Mouse (Mus musculus) kidney, postnatal 0 days (tissue): ENCODE data around the gene Stk11. TPM values are rescaled to one million over a fixed set of nuclear protein-coding genes. Genes with fewer than 3 reads are reported as not detected.
A peak's percentile ranks its signal among the peaks of the same experiment; 100 is the strongest.

Source experiments
- ATAC-seq: fragments of 200-750 bp; cut with Nextera tagmentation; replicated peaks from 2 replicates; pipeline ENCODE4 v1.8.0; 2017; ENCODE audit warnings: low read depth, moderate number of reproducible peaks, moderate TSS enrichment, moderate library complexity; ENCODE audit not compliant: low FRiP score
- DNase-seq: peaks from one replicate; pipeline ENCODE4 v3.0.0-alpha.2; 2016; ENCODE audit warnings: low spot score
- H3K27ac ChIP-seq: fragments of 300-500 bp; sonication (generic); 2 replicates; pipeline ENCODE4 v1.5.1; 2014; ENCODE audit warnings: mild to moderate bottlenecking
- H3K27me3 ChIP-seq: fragments of 300-500 bp; sonication (generic); 2 replicates; pipeline ENCODE4 v1.6.1; 2014; ENCODE audit warnings: low read length, mixed read lengths; ENCODE audit not compliant: insufficient read depth
- H3K36me3 ChIP-seq: fragments of 300-500 bp; sonication (generic); 2 replicates; pipeline ENCODE4 v1.6.1; 2014; ENCODE audit warnings: low read length, mixed read lengths; ENCODE audit not compliant: insufficient read depth
- H3K4me1 ChIP-seq: fragments of 300-500 bp; sonication (generic); replicated peaks from 2 replicates; pipeline ENCODE4 v1.6.1; 2014; ENCODE audit warnings: antibody characterized with exemption, low read length, mixed read lengths; ENCODE audit not compliant: insufficient read depth
- H3K4me2 ChIP-seq: fragments of 300-500 bp; sonication (generic); 2 replicates; pipeline ENCODE4 v1.6.1; 2014; ENCODE audit warnings: mild to moderate bottlenecking, low read length, moderate library complexity, mixed read lengths
- H3K4me3 ChIP-seq: fragments of 300-500 bp; sonication (generic); replicated peaks from 2 replicates; pipeline ENCODE4 v1.5.1; 2014; ENCODE audit warnings: low read depth, low read length
- H3K9ac ChIP-seq: fragments of 300-500 bp; sonication (generic); 2 replicates; pipeline ENCODE4 v1.6.1; 2014; ENCODE audit warnings: low read depth, low read length
- H3K9me3 ChIP-seq: fragments of 300-500 bp; sonication (generic); replicated peaks from 2 replicates; pipeline ENCODE4 v1.6.1; 2016; ENCODE audit warnings: low read length, inconsistent platforms, mixed read lengths
- CTCF ChIP-seq: IDR thresholded peaks from 2 replicates; pipeline ENCODE4 v1.5.1; 2016; ENCODE audit warnings: antibody characterized with exemption, low read depth, mild to moderate bottlenecking, moderate library complexity
- WGBS: fragments of 180-500 bp; shearing (Covaris S2); extraction: QIAGEN DNeasy Blood & Tissue Kit; methylation state at CpG from one replicate; pipeline ENCODE4 v1.1.7; 2014; 5-methylcytosine and 5-hydroxymethylcytosine counted together
- polyA plus RNA-seq: library from polyadenylated mRNA; unstranded; fragments of >200 nt; fragmentation: Nextera tagmentation; extraction: Ambion mirVana; gene quantifications from 2 replicates; pipeline ENCODE4 v1.2.1, GENCODE M21; 2015

The Stk11 gene
- polyA plus RNA-seq, 1 experiment from 2014 or later: 14.2 TPM

GRCm38 (mm10) chr10:80130403-80131031 lies 14.9 kb downstream of the Stk11 start:
- no peak overlapping the region for H3K27ac ChIP-seq
- H3K4me2 ChIP-seq: no peak overlapping the region
- H3K27me3 ChIP-seq: no peaks in the 10 kb centered on the region
- ATAC-seq (no peak), DNase-seq (no peak)
- WGBS: 69% methylated on average over 18 of the region's 18 CpGs
- peaks cover 46% of the 10 kb centered on the region for H3K36me3 ChIP-seq
- H3K4me1 ChIP-seq: peaks cover 7% of the 10 kb centered on the region; the same call in 1 of the 2 replicates
- H3K9me3 ChIP-seq: no peaks in the 10 kb centered on the region
- H3K4me3 ChIP-seq: no peak overlapping the region
- peak; percentile 28; the same call in 1 of the 2 replicates for TF ChIP-seq CTCF
- no peak overlapping the region for H3K9ac ChIP-seq

- Histone ChIP-seq H3K4me2 (peak overlapping the region; percentile 23; the same call in 1 of the 2 replicates), H3K27me3 (no peaks in the 10 kb centered on the region), H3K9me3 (no peaks in the 10 kb centered on the region), H3K36me3 (peaks cover 38% of the 10 kb centered on the region), H3K4me1 (peaks cover 7% of the 10 kb centered on the region; the same call in 1 of the 2 replicates), H3K4me3 (0 out of 2 replicates have a peak overlapping the region, but pooled peaks have one; percentile 10), H3K9ac (no peak overlapping the region), H3K27ac (no peak overlapping the region)
- no peak for TF ChIP-seq CTCF
- peak; percentile 42; the same call in 1 of the 2 replicates for ATAC-seq
- DNase-seq: peak; percentile 53
- 25% methylated on average over 55 of the region's 55 CpGs for WGBS
These were observed 15.8 kb downstream of the Stk11 start for GRCm38 (mm10) chr10:80131316-80131951.

DNA sequence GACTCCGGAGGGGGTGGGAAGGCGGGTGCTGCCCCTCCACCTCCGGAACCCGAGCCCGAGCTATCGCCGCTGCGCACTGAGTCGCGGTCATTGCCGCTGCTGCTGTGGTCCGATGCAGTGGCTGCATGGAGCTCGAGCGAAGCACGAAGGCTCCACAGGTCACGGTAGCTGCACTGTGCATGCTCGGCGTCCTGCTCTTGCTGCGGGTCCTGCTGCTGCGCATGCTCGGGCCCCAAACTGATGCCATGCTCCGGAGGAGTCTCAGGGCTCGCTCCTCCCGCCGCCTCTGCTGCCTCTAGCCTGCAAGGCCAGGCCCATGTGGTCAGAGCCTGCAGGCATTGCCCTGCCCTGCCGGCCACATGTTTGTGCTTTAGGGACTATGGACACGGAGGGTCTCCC lies 16.3 kb downstream of the Stk11 start:
- Histone ChIP-seq H3K36me3 (peaks cover 34% of the 10 kb centered on the region), H3K27ac (no peak overlapping the region), H3K9ac (no peak overlapping the region), H3K4me2 (peak overlapping the region; percentile 23; the same call in 1 of the 2 replicates), H3K9me3 (no peaks in the 10 kb centered on the region), H3K4me1 (peaks cover 12% of the 10 kb centered on the region; the same call in 1 of the 2 replicates), H3K27me3 (no peaks in the 10 kb centered on the region), H3K4me3 (no peak overlapping the region)
- DNase-seq (no peak), ATAC-seq (no peak; the same call in 1 of the 2 replicates)
- no peak for TF ChIP-seq CTCF
- 47% methylated on average over 27 of the region's 27 CpGs for WGBS

DNA sequence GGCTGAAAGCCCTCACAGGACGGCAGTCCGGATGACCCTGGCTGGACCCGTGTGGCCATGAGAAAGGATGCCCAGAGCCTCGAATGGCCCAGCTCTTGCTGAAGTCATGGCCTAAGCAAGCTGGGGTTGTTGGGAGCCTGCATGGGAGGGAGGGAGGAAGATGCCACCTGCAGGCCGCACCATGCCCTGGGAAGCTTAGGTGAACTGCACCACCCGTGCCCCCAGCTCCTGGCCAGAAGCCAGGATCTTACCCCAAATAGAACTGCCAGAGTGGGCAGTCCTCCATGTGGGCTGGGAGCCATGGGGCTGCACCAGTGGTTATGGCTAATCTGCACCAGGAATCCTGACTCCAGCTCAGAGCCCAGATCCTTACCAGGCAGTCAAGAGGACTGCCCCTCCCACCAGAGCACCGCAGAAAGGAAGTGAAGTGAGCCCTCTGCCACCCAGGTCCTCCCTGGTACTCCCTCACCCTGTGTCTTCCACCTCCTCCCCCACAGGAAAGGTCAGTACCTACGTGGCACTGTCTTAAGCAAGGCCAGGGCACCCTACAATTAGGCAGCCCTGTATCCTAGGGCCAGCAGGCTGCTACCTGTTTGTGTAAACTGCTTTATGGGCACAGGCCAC lies 17.7 kb downstream of the Stk11 start:
- WGBS: 70% methylated on average over 8 of the region's 8 CpGs
- Histone ChIP-seq H3K9ac (no peak overlapping the region), H3K4me1 (peaks cover 25% of the 10 kb centered on the region; the same call in 1 of the 2 replicates), H3K36me3 (peaks cover 20% of the 10 kb centered on the region), H3K4me3 (no peak overlapping the region), H3K27ac (no peak overlapping the region), H3K27me3 (no peaks in the 10 kb centered on the region), H3K4me2 (no peak overlapping the region), H3K9me3 (no peaks in the 10 kb centered on the region)
- DNase-seq (no peak), ATAC-seq (no peak)
- TF ChIP-seq CTCF: peak; percentile 25; the same call in 1 of the 2 replicates

- Histone ChIP-seq H3K27me3 (no peaks in the 10 kb centered on the region), H3K9me3 (no peaks in the 10 kb centered on the region), H3K4me1 (peaks cover 30% of the 10 kb centered on the region; the same call in 1 of the 2 replicates), H3K27ac (no peak overlapping the region), H3K36me3 (peaks cover 10% of the 10 kb centered on the region), H3K9ac (no peak overlapping the region), H3K4me3 (no peak overlapping the region), H3K4me2 (no peak overlapping the region)
- no peak for ATAC-seq
- no peak for TF ChIP-seq CTCF
- WGBS: 76% methylated on average over 9 of the region's 9 CpGs
- no peak for DNase-seq
These were observed 18.8 kb downstream of the Stk11 start for GRCm38 (mm10) chr10:80134421-80134820.

DNA sequence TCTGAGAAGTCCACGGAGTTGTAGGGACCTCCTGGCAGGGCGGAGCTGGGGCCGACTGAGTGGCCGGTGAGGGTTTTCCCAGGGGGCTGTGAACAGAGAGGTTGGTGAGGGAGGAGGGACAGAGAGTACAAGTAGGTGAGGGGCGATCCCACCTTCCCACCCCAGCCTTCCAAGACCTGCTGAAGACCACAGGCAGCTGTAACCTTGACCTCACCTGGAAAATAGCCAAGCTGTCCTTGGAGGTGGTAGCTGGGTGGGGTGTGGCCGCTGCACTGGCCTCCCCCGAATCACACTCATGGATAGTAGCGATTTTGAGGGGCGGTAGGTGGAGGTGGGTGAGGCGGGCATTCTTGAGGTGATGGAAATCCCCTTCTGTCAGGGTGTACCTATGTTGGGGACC lies 19.6 kb downstream of the Stk11 start:
- Histone ChIP-seq H3K27me3 (no peaks in the 10 kb centered on the region), H3K9ac (no peak overlapping the region), H3K4me2 (no peak overlapping the region), H3K4me3 (no peak overlapping the region), H3K36me3 (peaks cover 2% of the 10 kb centered on the region; the same call in 1 of the 2 replicates), H3K9me3 (no peaks in the 10 kb centered on the region), H3K4me1 (peaks cover 30% of the 10 kb centered on the region; the same call in 1 of the 2 replicates), H3K27ac (no peak overlapping the region)
- 83% methylated on average over 10 of the region's 10 CpGs for WGBS
- ATAC-seq: no peak
- no peak for DNase-seq
- no peak for TF ChIP-seq CTCF
